Mouse (Mus musculus) lung, postnatal 0 days (tissue): ENCODE measurements around the gene Os9.

ENCODE experiments used
- CTCF ChIP-seq: IDR thresholded peaks from 2 replicates; pipeline ENCODE4 v1.5.1; 2016; ENCODE audit warnings: antibody characterized with exemption, mild to moderate bottlenecking
- EP300 ChIP-seq: IDR thresholded peaks from 2 replicates; pipeline ENCODE4 v1.6.1; 2016; ENCODE audit warnings: antibody characterized with exemption, mild to moderate bottlenecking, control low read depth

DNA sequence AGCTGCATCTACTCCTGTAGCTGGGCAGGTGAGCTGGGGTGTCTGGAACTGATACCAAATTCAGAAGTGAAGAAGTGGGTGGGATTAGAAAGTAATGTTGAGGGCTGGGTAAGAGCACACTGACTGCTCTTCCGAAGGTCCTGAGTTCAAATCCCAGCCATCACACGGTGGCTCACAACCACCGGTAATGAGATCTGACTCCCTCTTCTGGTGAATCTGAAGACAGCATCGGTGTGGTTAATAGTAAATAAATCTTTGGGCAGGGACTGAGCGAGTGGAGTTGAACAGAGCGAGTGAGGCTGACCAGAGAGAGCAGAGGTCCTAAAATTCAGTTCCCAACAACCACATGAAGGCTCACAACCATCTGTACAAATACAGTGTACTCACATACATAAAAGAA is 35.3 kb downstream of the Os9 start:
- no peak; the same call in 1 of the 2 replicates for TF ChIP-seq CTCF
- no peak for TF ChIP-seq EP300
